Mouse (Mus musculus) cerebellum, postnatal 4 days (tissue): ENCODE measurements around the gene Polg.

Source experiments
- DNase-seq, 2 experiments: peaks; one replicate each; pipeline ENCODE4 v3.0.0; 2022; ENCODE audit warnings: low spot score in 2 of 2, mixed read lengths in 1 of 2

Polg gene

DNA sequence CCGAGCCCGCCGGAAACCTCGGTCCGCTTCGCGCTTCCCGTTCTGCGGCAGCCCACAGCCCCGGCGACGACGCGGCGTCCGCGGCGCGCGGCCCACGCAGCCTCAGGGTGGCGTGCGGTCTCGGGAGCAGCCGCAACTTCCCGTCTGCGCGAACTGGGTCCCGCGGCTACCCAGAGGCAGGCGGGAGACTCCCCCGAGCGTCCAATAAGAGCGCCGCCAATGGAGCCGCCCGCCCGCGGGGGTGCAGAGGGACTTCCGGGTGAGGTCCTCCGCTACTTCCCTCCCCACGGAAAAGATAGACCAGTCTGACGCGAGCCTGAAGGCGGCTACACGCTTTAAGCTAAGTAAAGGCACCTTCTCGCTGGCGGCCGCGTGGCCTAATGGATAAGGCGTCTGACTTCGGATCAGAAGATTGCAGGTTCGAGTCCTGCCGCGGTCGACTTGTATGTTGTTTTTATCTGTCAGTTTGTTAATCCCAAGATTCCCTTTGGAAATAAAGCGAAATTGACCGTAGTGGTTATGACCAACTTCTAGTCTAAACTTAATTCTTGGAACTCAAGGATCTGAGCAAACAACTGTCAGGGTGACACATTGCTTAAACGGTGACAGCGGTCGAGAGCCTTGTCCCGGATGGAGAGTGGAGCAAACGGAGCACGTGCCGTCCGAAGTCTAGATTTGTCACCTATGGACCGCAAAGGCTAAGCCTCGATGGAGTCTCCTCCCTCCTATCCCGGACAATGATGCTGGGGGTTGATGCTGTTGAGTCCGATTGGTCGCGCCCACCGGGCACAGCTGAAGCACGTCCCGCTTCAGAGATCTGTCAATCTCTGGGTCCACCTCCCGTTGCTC lies at the start of gene Polg:
TSS of gene Polg (minus strand) at position 310 of the 849 bp plus-strand sequence.
- DNase-seq, result peak; percentile 99 to 100

DNA sequence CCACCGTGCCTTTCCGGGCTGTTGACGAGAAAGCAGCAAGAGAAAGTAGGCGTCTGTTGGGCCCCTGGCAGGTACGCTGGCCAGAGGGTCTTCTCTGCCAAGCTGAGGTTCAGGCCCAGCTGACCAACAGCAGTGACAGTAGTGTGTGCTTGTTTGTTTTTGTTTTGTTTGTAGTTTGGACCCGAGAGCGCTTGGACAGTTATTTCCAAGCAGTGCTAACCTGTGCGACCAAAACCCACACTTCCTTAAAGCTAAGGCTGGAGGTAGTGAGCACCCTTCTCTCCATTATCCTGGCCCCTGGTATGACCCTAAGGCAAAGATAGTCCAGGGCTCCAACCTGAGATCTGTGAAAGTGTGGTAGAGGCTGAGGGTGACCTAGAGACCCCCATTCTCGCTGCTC lies 49.7 kb upstream of the Polg start:
- DNase-seq, result peak in 1 of 2 experiments; percentile 14

DNA sequence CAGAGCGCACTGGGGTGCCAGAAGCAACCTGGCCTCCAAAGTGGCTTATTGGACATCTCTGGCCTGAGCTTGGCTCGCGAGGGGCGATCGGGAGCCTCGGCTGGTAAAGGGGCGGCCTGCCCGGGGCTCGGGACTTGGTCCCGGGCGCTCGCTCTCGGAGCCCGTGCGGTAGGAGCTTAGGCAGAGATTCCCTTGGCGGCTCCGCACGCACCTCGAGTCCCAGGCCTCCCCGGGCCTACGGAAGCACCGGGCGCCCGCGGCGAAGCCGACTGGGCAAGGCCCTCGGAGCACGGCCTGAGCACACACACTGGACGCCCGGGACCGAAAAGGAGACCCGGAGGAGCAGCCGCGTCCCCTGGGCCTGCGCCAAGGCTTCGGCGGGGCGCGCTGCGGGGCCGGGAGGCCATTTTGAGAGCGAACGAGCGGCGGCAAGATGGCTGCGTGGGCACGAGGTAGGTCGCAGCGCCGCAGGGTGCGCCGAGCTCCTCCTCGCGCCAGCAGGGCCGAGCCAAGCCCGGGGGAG lies 49.1 kb upstream of the Polg start:
- peak in 1 of 2 experiments; percentile 68 for DNase-seq

DNA sequence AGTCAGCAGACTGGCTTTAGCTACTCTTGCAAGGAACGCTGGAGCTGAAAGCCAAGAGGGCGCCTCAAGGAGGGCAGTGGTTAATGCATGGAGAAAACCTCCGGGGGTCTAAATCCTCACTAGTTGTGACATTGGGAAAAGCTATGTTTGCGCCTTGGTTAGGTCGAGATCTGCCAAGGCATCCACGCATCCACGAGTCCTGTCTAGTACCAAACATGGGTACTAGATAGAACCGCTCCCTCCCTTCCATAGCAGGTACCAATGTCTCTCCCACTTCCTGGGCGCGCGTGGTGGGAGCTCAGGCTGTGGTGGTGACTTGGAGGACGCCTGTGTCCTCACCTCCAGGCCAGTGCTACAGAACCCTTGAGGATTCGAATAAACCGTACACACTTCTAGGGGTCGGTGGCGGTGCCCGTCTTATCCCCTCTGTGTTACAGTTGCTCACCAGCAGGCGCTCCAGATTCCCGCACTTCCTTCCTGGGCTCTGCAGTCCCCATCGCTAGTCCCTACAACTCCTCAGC lies 48.3 kb upstream of the Polg start:
- peak in 1 of 2 experiments; percentile 56 for DNase-seq

DNA sequence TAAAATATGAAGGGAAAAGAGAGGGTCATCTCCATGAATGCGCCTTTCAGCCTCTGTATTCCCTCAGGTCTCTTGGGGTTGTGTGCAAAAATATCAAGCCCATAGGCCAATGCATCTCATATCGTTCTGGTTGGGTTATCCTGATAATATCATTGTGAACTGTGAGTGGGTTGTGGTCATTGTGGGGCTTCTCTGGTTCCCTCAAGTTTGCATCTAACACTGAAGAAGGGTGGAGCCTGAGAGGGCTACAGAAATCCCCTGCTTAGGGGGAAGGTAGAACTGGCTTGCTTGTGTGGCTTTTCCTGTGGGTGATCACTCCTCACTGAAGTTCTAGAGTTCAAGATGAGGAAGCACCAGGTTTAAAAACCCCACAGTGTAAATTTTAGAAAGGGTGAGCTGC lies 47.3 kb upstream of the Polg start:
- no peak for DNase-seq

DNA sequence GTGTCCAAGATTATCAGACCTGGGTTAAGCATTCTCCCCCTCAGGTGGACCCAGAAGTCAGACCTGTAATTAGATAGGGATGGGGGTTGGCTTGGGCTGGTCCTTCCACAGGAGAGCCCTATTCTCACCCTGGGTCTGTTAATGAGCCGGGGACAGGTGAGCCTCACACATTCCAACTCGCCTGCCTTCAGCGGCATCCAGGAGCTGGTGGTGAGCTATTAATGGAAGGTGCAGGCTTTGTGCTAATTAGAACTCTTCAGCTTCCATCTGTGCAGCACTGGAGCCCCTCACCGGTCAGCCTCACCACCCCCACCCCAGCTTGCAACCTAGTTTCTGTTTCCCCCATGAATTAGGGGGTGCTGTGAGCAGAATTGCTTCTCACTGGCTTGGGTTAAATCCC lies 46.3 kb upstream of the Polg start:
- DNase-seq, result peak in 1 of 2 experiments; percentile 4

DNA sequence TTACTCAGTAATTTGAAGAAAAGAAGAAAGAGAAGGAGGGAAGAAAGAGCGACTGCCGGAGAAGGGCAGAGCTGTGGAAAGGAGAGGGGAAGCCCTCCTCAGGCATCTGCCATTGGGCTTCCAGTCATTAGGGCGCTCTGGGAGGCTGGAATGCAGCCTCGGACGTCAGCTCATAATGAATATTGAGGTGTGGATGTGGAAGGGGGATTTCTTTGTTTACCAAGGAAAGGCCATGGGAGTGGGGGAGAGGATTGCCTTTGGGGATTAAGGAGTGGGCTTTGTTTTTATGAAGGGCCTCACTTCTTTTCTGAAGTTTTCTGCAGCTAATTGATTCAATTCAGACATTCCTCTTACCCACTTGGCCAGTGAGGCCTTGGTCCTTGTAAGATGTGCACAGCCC lies 45.5 kb upstream of the Polg start:
- DNase-seq, result peak in 1 of 2 experiments; percentile 8

DNA sequence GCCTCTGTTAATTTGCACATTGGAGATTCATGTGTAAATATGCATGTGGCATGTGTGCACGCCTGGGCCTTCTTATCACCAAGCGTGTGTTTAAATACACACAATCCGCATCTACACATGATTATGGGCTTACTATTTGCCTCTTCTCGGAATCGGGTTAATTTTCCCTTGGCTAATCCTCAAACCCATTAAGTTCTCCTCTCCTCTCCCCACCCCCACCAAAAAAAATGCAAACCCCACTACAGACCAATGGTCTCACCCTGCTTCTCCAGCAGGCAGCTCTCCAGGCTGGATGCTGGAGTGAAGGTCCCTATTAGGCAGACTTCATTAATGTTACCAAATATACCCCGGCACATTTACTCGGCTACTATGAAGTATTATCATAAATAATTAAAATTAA lies 45.0 kb upstream of the Polg start:
- DNase-seq, result no peak

DNA sequence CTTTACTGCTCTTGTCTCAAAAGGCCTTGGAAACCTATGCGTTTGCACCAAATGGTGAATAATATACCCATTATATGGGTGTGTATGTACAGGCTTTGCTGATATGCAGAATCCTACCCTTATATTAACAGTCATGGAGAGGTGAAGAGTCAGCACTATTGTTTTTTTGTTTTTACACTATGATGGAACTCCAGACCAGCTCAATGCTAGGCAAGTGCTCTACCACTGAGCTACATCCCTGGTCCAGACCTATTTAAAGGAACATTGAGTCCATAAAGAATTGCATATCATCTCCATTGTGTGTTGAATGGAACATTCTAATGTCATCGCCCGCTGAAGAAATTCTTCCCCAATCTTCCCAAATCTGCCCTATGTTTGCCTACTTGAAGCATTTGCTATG lies 44.5 kb upstream of the Polg start:
- DNase-seq, result no peak

DNA sequence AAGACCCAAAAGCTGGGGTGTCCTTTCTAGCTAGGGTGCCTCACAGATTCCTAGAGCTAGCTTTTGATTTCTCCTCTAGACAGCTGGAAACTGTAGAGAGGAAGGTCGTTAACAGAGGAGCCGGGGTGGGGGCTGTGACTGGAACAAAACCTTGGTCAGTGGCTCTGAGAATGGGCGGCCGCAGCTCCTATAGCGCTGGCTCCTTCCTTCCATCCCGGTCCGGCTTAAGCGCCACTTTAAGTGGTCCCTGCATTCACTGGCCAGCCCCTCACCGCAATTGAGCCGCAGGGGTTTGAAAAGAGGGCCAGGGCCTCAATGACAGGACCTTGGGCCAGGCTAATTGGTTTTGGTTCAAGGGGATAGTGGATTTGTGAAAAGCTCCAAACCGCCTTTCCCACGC lies 43.5 kb upstream of the Polg start:
- DNase-seq, result peak in 1 of 2 experiments; percentile 16

DNA sequence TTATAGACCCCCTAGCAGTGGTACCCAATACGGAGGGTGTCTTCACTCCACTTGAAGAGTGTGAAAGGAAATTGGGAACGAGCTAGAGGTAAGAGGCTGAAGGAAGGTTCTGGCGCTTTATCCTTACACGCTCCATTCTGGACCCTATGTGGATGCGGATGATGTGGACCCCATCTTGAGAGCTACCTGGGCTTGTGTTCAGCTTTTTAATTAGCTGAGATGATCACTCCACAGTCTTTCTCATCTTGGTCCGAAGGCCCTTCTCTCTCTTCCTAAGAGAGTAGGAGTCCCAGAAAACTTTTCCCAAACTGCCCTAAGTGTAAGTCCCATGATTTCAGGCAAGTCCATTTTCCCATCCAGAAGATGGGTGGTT lies 43.1 kb upstream of the Polg start:
- DNase-seq, result no peak

DNA sequence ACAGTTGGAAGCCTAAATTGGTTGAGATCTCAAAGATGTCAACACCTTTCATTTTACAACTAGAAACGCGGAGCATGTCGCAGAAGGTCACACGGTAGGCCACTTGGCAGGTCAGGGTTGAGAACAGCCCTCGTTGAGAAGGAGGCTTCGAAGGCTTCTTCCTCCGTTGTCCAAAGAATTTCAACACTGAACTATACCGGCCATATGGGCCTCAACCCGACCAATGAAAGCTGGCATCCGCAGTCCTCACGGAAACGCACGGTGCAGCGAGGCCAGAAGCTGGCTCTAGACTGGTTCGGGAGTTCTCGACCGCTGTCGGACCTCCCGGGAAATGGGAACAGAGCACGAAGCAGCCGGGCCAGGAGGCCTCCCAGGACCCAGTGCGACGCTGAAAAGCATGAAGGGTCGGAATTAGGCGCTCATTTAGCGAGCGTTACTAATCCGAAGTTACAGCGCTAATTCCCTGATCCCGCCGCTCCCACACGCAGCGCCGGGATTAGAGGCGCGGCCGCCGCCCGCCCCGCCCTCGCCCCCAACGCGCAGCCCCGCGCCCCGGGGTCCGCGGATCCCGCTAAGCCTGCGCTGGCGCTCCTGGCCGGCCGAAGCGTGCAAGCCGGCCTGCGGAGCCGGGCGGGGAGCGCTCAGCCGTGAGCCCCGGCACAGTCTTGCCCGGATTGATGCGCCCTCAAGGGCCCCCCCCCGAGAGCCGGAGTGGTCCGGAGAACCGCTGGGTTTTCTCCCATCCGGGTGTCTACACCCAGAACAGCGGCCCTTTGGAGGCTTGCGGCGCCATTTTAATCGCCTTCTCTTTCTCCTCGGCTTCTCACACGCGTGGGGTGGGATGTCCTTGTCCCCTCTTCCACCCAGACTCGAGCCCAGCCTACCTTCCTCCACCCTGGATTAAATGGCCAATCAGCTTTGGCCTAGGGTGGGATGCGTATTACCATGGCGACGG lies 42.4 kb upstream of the Polg start:
- DNase-seq, result peak in 1 of 2 experiments; percentile 43

DNA sequence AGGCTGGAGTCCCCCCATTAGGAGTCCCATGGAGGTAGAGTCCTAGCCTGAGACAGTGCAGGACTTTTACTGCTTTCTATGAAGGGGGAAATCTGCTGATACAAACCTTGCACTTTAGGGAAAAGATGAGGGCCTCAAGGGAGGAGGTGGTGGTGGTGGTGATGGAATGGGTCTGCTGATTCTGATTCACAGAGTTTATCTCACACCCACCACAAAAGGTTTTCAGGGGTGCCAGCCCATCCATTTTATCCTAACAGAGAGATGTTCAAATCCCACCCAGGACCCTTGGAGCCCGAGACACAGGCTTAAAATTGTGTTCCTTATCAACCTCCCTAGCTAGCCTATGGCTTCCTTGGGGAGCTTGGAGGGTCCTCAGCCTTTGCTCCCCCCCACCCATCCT lies 41.6 kb upstream of the Polg start:
- peak in 1 of 2 experiments; percentile 6 for DNase-seq

DNA sequence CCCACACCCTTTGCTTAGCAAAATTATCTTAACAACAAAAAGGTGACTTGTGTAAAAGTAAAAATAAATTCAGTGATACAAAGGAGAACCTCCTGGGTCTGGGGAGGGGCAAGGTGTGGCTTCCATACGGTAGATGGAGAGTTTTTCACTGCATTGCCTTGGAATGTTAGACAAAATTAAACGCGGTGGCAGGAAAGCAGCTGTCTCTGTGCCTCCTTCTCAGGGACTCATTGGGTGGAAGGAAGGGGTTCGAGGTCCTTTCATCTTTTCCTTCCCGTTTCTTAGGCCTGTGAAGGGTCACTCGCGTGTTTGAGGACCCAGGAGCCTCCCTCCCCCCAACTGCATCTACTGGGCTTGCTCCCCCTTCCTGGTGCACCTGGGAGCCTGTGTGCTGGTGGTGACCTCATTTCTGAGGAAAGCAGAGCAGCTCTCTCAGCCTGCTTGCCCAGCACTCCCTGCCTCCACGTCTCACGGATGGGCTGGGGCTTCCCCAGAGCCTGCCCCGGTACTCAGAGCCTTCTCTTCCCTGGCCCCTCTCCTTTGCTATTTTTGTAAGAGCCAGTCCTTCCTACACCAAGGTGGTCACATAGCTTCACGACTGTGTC lies 41.0 kb upstream of the Polg start:
- DNase-seq, result peak in 1 of 2 experiments; percentile 20

DNA sequence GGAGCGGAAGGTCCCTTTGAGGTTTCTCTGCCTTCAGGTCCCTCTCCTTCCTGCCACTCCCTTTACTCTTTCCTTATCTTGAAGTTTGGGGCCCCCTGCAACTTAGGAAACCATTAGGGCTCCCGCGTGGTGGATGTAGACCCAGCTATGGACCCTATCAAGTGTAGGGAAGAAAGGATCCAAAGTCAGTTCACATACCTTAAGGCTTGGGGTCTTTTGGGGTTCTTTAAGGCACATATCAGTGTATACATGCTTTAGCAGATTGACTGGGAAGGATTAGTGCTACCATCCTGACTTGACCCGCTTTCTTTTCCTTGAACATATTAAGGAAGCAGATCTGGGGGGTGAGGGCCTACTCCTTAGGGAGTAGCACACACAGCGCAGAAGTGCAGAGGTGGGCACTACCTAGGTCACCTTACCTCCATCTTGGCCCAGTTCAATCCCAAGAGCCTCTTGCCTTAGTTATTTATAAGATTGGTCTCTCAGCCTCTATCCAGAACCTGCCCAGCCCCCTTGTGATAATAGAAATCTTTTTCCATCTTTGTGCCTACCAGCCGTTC lies 40.4 kb upstream of the Polg start:
- no peak for DNase-seq

DNA sequence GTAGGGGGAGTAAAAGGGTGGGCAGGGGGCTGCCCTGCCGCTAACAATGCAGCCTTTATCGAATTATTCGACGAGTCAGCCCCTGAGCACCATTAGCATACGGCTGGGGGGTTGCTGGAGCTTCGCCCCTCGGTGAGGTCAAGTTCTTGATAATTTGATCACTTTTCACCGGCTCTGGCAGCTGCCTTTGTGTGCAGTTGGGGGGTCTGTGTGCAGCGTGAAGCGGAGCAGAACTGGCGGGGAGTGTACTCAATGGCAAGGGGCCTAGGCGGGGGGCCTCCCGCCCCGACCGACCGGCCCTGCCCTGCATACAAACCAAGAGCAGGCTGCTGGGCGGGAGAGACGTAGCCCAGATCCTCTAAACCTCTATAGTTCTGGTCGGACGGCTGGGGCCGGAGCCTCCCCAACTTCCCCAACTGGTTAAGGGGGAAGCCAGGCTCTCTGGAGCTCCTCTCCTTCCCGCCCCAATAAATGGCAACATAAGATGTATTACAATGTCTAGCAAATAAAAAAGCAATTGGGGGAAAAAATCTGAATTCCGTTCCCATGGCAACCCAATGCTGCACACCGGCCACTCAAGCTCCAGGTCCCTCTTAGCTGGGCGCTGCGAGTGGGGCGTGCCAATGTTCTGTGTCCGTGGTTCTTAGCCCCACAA lies 39.8 kb upstream of the Polg start:
- peak in 1 of 2 experiments; percentile 49 for DNase-seq

DNA sequence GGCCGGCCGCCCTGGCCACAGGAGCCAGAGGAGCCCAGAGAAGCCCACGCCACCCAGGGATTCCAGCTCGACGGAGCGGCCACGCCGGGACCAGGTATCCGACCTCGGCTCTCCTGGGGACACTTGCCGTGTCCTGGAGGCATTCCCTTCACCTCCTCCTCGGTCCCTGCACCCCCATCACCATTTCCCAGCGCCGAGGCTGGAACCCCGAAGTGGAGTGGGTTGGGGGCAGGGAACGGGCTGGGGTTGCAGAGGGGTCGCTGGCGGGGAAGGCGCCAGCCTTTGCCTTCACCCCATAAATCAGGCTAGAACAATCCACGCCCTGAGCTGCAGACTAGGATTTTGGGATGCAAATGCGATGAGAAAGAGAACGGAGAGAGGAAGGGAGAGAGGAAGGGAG lies 39.2 kb upstream of the Polg start:
- DNase-seq, result peak in 1 of 2 experiments; percentile 34

DNA sequence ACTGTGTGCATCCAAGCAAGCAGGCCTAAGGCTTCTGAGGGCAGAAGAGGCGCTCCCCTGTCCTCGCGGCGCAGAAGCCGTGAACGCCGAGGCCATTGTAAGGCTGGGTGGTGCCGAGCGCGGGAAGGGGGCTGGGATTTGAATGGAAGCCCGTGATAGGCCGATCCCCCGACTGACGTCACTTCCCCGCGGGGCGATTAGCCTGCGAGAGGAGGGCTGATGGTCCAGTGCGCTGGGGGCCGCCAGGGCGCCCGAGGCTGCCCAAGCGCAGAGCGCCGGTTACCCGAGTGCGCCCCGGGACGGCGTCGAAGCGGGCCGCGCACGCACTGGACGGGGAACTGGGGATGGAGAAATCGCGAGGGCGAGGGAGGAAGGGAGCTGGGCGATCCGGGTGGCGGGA lies 38.6 kb upstream of the Polg start:
- peak; percentile 93 to 95 for DNase-seq

DNA sequence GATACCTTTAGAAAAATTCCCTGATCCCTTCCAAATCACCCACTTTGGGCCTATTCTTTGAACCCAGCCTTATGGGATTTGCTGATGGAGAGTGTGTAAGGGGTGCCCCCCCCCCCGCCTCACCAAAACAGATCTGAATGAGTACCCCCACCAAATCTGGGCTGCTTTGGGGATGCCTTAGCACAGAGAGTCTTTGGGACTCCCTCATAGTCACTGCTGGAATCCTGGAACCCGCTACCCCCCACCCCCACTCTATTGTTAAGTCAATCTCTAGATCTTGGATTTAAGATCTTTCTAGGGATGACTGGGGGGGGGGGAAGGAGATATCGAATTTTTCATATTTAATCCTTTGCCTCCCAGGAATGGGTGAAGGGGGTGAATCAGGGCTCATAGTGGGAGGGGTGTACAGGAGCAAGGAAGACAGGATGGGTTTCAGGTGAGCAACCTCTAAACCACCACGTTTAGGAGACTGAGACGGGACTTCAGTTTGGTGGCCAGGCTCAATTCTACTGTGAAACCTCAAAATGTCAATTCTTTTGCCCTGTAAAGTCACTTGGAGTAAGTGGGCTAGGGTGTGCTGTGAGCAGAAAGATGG lies 37.6 kb upstream of the Polg start:
- no peak for DNase-seq

DNA sequence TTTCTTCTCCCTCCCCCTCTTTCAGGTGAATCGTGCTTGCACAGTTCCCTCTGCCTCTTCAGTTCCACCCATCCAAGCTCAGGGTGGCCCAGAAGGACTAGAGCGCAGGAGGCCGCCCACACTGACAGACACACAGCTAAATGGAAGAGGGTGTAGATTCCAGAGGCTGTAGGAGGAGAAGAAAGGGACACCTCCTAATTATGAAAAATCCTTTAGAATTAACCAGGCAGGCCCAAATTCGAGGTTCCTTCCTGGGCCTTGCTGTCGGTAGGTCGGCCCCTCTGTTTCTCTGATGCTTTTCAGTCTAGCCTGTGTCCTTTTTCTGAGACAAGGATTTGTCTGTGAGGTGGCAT lies 36.9 kb upstream of the Polg start:
- peak in 1 of 2 experiments; percentile 6 for DNase-seq
